Mouse (Mus musculus): ENCODE results near the gene Cplx2.

Cplx2 gene

DNA sequence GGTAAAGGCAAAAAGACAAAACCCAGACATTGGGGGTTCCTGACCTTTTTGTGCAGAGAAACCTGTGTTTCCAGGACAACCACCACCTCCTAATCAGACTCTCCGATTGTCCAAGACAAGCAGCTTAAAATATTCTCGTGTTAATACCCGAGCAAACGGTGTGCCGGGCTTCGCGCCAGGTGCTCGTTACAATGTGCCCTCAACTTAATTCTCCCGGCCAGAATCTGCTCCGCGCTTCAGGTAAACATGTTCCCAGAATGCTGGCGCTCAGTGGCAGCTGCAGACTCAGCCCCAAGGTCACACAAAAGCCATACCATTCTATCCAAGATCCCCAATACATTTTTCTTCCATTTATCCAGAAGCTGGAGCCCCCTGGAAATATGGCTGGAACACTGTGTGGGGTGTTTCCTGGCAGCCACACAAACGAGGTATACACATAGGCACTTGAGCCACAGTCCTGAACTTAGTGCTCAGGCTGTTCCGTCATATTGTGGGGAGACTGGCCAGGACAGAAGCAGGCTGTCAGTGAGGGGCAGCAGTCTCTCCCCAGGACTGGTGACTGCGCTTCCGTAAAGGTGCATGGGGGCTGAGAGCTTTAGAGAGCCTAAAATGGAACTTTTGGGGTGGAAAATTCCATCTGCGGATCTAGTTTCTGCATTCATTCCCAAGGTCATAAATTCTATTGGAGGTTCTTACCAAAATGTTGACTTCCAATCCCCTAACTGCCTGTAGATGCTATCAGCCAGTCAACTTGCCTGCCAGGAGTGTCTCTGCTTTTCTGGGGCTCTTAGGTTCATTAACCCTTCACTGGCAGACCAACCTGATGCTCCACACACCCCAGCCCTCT lies 32.3 kb downstream of the Cplx2 start:
- DNase-seq (ENCODE audit: low spot score): no peak

- DNase-seq (ENCODE audit: low spot score): no peak
These were observed 33.1 kb downstream of the Cplx2 start for GRCm38 (mm10) chr13:54404205-54404604.

GRCm38 (mm10) chr13:54405805-54406204 lies 34.7 kb downstream of the Cplx2 start:
- no peak for DNase-seq (ENCODE audit: low spot score)

- no peak for DNase-seq (ENCODE audit: low spot score)
These were observed 40.5 kb downstream of the Cplx2 start for GRCm38 (mm10) chr13:54411656-54412055.

GRCm38 (mm10) chr13:54412236-54412635 lies 41.1 kb downstream of the Cplx2 start:
- no peak for DNase-seq (ENCODE audit: low spot score)

DNA sequence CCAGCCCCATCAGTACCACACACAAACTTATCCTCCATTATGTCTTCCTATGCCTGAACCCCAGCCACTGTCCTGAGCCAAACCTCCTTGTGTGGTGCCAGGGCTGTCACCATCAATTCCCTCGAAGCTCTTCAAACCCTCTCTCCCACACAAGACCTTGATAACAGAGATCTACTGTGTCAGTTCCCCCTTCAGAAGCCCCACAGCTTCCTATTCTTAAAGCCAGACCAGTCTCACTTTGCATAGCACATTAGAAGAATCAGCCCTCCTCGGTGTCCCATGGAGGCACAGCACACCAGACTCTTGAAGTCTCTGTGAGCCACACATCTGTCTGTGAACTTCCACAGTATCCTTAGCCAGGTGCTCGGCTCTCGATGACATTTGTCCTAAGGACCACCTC lies 41.6 kb downstream of the Cplx2 start:
- DNase-seq (ENCODE audit: low spot score): no peak

DNA sequence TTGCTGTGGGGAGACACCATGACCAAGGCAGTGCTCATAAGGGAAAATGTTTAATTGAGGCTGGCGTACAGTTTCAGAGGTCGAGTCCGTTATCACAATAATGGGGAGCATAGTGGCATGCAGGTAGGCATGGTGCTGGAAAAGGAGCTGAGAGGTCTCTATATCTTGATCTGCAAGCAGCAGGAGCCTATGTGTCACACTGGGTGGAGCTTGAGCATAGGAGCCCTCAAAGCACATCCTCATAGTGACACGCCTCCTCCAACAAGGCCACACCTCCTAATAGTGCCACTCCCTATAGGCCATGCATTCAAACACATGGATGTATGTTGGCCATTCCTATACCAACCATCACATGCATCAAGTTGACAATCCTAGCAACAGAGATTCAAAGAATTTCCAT lies 43.9 kb downstream of the Cplx2 start:
- DNase-seq (ENCODE audit: low spot score): no peak

DNA sequence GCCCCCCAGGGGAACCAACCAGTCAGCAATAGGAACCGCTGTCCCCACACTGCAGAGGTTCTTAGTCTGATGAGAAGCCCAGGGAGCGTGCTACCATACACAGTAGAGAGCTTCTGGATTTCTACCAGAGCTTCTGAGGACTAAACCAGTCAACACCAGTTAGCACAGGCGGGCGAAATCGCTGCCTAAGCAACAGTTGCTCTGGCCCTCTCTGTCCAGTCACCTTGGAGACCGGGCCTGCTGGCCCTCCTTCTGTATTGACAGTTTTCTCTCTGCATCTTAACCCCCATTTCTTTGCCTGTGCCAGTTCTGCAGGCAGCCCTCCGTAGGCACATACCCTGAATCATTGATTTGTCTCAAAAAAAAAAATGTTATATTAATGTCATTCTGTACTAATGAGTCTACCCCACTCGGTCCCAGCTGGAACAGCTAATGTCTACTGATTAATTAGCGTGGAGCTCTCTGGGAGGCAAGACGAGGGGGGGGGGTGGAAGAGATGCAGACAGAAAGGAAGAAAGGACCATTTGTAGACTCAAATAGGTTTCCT lies 47.7 kb downstream of the Cplx2 start:
- DNase-seq (ENCODE audit: low spot score): no peak

DNA sequence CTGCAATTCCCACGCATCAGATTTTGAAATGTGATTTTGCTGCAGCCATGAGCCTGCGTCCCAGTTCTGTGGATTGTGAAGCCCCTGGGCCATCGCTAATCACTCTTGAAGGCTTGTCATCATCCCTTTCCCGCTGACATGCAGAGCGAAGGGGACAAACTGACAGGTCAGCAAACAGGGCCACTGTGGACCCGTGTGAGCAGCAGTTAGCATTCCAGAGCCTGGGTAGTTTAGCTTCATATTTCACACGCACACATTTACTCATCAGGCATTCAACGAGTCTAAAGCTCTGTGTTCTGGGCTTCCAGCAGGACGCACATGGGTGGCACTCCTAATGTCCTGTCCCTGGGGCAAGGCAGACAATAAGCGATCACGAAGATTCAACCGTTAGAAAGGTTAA lies 49.1 kb downstream of the Cplx2 start:
- no peak for DNase-seq (ENCODE audit: low spot score)

GRCm38 (mm10) chr13:54425269-54425668 lies 54.1 kb downstream of the Cplx2 start:
- peak; percentile 6 for DNase-seq (ENCODE audit: low spot score)

GRCm38 (mm10) chr13:54426781-54427655 lies 55.9 kb downstream of the Cplx2 start:
- no peak for DNase-seq (ENCODE audit: low spot score)

- DNase-seq (ENCODE audit: low spot score): no peak
These were observed 57.6 kb downstream of the Cplx2 start for GRCm38 (mm10) chr13:54428771-54429170.

DNA sequence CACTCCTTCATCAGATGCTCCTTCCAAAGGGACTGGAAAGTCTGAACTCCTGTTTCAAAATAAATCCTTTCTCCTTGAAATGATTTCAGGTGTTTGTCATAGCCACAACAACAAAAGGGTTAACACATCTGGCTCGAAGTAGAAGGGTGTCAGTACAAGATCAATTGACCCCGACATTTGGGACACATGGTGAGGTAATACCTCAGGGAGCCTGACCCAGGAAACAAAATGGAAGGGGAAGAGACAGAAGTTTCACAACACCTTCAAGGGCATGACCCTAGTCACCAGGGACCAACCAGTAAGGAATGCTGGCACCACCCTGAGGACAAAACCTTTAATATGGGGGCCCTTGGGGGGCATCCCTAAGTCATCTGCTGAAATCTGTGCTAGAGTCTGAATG lies 58.9 kb downstream of the Cplx2 start:
- DNase-seq (ENCODE audit: low spot score): no peak

- no peak for DNase-seq (ENCODE audit: low spot score)
These were observed 60.0 kb downstream of the Cplx2 start for GRCm38 (mm10) chr13:54431161-54431560.
